Mouse (Mus musculus): Measurements from ENCODE around the gene Mgarp. TPM values are rescaled to one million over a fixed set of nuclear protein-coding genes. Genes with fewer than 3 reads are reported as not detected.

The Mgarp gene
- polyA plus RNA-seq, 1 experiment from 2014 or later, result 1.6 TPM

DNA sequence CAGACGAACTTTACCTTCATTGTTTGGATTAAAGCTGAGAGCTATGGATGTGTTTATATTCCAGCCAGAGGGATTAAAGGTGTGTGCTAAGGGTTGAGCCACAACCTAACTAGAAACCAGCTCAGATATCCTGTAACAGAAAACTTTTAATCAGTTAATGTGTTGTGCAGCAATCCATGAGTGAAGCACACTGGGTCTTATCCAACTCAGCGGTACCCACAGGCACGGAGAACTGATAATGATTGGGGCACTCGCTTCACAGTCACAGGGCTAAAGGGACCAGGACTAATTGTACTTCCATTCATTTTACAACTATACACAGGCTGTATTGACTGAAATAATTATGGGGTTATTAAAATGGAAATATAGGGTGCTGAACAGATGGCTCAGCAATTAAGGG, 29.6 kb downstream of the Mgarp start:
- H3K9ac ChIP-seq (ENCODE audit: low read depth, low read length), result no peak overlapping the region
- H3K4me3 ChIP-seq (ENCODE audit: low read length), result no peak overlapping the region
- H3K4me2 ChIP-seq (replicated peaks; ENCODE audit: low read depth, low read length), result no peak overlapping the region
- no peak overlapping the region for H3K27ac ChIP-seq (ENCODE audit: low read depth, low read length)
- no peaks in the 10 kb centered on the region for H3K36me3 ChIP-seq (ENCODE audit: control insufficient read depth, insufficient read depth, low read length)
- no peaks in the 10 kb centered on the region for H3K4me1 ChIP-seq (ENCODE audit: control insufficient read depth, insufficient read depth, low read length)
- WGBS, result 77% methylated on average over 4 of the region's 4 CpGs
- ATAC-seq (ENCODE audit: low FRiP score, low TSS enrichment), result no peak
- no peaks in the 10 kb centered on the region for H3K27me3 ChIP-seq (ENCODE audit: control insufficient read depth, insufficient read depth, low read length)
- no peaks in the 10 kb centered on the region for H3K9me3 ChIP-seq (ENCODE audit: control insufficient read depth, low read length)

DNA sequence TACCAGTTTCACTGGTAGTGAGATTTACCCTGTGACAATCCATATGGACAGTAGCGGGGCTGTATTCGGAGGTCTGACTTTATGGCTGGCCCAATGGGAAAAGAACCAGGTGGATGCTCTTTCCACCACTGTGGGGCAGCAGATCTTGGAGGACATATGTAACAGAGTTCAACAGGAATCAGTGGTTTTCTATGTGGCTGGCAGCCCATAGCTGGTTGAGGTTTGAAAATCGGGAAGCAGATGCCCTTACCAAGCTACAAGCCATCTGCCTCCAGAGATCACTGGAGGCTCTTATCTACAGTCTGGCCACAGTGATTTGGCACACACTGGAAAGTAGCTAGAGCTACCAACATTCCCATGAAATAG, 31.0 kb downstream of the Mgarp start:
- Histone ChIP-seq H3K9me3 (ENCODE audit: control insufficient read depth, low read length) (no peaks in the 10 kb centered on the region), H3K4me2 (replicated peaks; ENCODE audit: low read depth, low read length) (peak overlapping the region; percentile 83), H3K4me1 (ENCODE audit: control insufficient read depth, insufficient read depth, low read length) (no peaks in the 10 kb centered on the region), H3K27ac (ENCODE audit: low read depth, low read length) (no peak overlapping the region), H3K9ac (ENCODE audit: low read depth, low read length) (peak overlapping the region; percentile 42; the same call in 1 of the 2 replicates), H3K4me3 (ENCODE audit: low read length) (peak overlapping the region; percentile 50; the same call in 1 of the 2 replicates), H3K36me3 (ENCODE audit: control insufficient read depth, insufficient read depth, low read length) (no peaks in the 10 kb centered on the region), H3K27me3 (ENCODE audit: control insufficient read depth, insufficient read depth, low read length) (no peaks in the 10 kb centered on the region)
- ATAC-seq (ENCODE audit: low FRiP score, low TSS enrichment), result no peak
- 9% methylated on average over 3 of the region's 3 CpGs for WGBS

DNA sequence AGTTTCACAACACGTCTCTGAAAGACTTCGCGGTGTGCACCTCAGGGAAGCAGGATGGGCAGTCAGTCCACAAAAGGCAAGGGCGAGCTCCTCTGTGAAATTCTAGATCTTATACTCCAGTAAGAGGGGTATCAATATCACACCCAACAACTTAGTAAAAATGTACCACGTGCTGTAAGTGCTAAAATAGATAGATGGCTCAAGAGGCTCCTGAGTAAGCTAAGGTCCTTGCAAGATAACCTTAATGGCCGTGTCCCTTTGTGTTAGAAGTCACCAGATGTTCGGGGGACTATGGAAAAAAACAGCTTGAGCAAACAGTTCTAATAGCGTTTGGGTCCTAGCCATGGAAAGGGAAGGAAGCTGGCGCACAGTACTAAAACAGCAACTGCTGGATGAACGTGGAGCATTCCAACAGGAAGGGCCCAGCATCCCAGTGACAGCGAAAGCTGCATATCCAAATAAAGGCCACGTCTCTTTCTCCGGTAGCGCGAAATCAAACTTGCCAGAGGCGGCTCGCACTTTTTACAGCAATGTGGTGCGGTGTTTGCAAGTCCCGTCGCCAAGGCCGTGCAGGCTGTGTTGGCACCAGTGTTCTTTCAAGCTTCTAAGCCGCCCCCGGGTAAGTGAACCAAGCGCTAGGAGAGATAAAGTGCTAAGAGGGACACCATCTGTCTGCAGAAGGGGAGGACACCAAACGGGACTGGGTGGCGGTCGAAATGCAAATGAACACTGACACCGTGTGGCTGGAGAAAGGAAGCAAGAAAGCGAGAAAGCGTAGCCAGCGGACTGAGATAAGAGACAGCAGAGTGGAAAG, 31.6 kb downstream of the Mgarp start:
- Histone ChIP-seq H3K27me3 (ENCODE audit: control insufficient read depth, insufficient read depth, low read length) (no peaks in the 10 kb centered on the region), H3K4me2 (replicated peaks; ENCODE audit: low read depth, low read length) (peak overlapping the region; percentile 83), H3K9ac (ENCODE audit: low read depth, low read length) (peak overlapping the region; percentile 42; the same call in 1 of the 2 replicates), H3K27ac (ENCODE audit: low read depth, low read length) (peak overlapping the region; percentile 47; the same call in 1 of the 2 replicates), H3K9me3 (ENCODE audit: control insufficient read depth, low read length) (no peaks in the 10 kb centered on the region), H3K36me3 (ENCODE audit: control insufficient read depth, insufficient read depth, low read length) (no peaks in the 10 kb centered on the region), H3K4me1 (ENCODE audit: control insufficient read depth, insufficient read depth, low read length) (no peaks in the 10 kb centered on the region), H3K4me3 (ENCODE audit: low read length) (peak overlapping the region; percentile 50)
- 4% methylated on average over 31 of the region's 31 CpGs for WGBS
- ATAC-seq (ENCODE audit: low FRiP score, low TSS enrichment), result peak; percentile 89

DNA sequence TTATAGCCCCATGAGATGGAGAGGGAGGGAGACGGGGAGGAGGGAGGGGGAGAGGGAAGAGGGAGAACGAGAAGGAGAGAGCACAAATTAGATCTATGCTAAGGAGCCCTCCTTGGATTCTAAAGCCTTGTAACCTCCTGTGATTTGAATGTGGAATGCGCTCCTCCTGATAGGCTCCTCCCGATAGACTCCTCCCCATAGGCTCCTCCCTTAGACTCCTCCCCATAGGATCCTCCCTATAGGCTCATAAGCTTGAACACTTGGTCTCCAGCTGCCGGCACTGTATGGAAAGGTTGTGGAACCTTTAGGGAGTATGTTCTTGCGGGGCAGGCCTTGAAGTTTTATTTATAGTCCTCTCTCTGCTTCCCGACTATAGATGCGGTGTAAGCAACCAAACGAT, 35.5 kb downstream of the Mgarp start:
- H3K36me3 ChIP-seq (ENCODE audit: control insufficient read depth, insufficient read depth, low read length), result no peaks in the 10 kb centered on the region
- H3K27ac ChIP-seq (ENCODE audit: low read depth, low read length), result no peak overlapping the region
- no peak overlapping the region for H3K4me3 ChIP-seq (ENCODE audit: low read length)
- WGBS, result 18% methylated on average over 9 of the region's 9 CpGs
- H3K9ac ChIP-seq (ENCODE audit: low read depth, low read length), result no peak overlapping the region
- H3K4me2 ChIP-seq (replicated peaks; ENCODE audit: low read depth, low read length), result 0 out of 2 replicates have a peak overlapping the region, but pooled peaks have one; percentile 2
- ATAC-seq (ENCODE audit: low FRiP score, low TSS enrichment), result peak; percentile 34; the same call in 1 of the 2 replicates
- H3K9me3 ChIP-seq (ENCODE audit: control insufficient read depth, low read length), result no peaks in the 10 kb centered on the region
- H3K27me3 ChIP-seq (ENCODE audit: control insufficient read depth, insufficient read depth, low read length), result no peaks in the 10 kb centered on the region
- H3K4me1 ChIP-seq (ENCODE audit: control insufficient read depth, insufficient read depth, low read length), result no peaks in the 10 kb centered on the region

DNA sequence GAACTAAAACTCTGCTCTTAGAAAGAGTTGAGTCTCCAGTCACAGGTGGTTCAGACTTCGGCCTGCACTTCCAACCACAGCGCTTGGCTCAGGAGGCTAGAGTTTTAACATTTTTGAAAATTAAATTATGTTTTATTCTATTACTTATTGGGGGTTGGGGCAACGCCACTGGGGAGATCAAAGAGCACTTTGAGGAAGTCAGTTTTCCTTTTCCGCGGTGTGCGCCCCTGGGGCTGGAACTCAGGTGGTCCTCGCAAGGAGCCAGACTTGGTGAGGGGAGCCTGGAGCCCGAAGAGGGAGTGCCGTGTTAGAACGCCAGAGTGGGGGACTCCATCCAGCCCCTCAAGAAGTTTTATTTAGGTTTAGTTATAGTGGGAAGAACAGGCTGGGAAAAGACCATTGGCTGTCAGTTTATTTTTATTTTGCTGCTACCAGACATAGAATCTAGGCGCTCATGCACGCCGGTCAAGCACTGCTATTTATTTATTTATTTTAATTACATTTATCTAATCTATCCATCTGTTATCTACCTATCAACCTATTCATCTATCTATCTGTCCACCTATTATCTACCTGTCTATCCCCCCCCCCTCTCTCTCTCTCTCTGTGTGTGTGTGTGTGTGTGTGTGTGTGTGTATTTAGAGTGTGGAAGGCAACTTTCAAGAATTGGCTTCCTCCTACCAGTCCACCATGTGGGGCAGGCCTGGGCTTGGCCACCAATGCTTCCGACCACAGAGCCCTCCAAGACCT, 36.8 kb downstream of the Mgarp start:
- peak overlapping the region; percentile 60 for H3K4me3 ChIP-seq (ENCODE audit: low read length)

DNA sequence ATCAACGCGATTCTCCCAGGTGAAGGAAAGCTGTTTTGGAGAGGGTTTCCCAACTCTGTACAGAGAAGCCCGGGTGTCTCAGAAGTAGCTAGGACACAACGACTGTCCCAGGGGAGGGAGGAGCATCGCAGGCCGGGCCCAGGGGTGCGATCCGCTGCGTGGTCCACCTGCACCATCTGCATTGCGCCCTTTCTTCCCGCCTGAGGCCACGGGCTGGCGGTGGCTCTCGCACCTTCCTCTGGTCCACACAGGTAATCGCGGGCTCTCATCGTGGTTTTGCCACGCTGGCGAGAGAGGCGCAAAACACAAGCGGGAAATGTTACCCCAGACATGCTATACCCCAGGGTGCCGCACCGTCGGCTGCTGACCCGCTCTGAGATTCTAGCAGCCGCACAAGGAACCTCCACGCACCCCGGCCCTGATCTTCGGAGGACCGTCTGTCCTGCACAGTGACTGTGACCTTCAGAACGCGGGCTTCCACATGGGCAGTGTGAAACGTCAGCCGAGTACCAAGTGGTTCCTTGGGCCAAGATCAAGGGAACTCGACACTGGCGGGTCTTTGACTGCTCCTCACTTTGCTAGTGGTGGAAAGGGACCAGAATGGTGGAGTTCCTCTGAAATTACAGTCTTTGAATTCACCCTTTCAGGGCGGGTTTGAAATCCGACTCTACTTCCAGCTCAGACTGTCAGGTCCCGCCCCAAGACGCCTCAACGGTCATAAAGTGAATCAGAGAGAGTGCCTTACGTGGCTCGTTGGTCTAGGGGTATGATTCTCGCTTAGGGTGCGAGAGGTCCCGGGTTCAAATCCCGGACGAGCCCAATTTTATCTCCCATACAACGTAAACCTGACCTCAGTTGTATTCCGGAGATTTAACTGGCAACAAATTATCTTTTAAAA, 37.6 kb downstream of the Mgarp start:
- peak overlapping the region; percentile 60 for H3K4me3 ChIP-seq (ENCODE audit: low read length)
- no peaks in the 10 kb centered on the region for H3K9me3 ChIP-seq (ENCODE audit: control insufficient read depth, low read length)
- no peaks in the 10 kb centered on the region for H3K36me3 ChIP-seq (ENCODE audit: control insufficient read depth, insufficient read depth, low read length)
- no peaks in the 10 kb centered on the region for H3K4me1 ChIP-seq (ENCODE audit: control insufficient read depth, insufficient read depth, low read length)
- H3K4me2 ChIP-seq (replicated peaks; ENCODE audit: low read depth, low read length), result peak overlapping the region; percentile 68
- no peaks in the 10 kb centered on the region for H3K27me3 ChIP-seq (ENCODE audit: control insufficient read depth, insufficient read depth, low read length)
- H3K9ac ChIP-seq (ENCODE audit: low read depth, low read length), result peak overlapping the region; percentile 42
- ATAC-seq (ENCODE audit: low FRiP score, low TSS enrichment), result peak; percentile 82
- peak overlapping the region; percentile 20; the same call in 1 of the 2 replicates for H3K27ac ChIP-seq (ENCODE audit: low read depth, low read length)
- WGBS, result under 1% methylated on average over 50 of the region's 50 CpGs

More for the DNA sequence above, 36.8 kb downstream of the Mgarp start:
- no peaks in the 10 kb centered on the region for H3K9me3 ChIP-seq (ENCODE audit: control insufficient read depth, low read length)
- H3K4me1 ChIP-seq (ENCODE audit: control insufficient read depth, insufficient read depth, low read length), result no peaks in the 10 kb centered on the region
- no peaks in the 10 kb centered on the region for H3K27me3 ChIP-seq (ENCODE audit: control insufficient read depth, insufficient read depth, low read length)
- ATAC-seq (ENCODE audit: low FRiP score, low TSS enrichment), result no peak
- no peak overlapping the region for H3K9ac ChIP-seq (ENCODE audit: low read depth, low read length)
- H3K27ac ChIP-seq (ENCODE audit: low read depth, low read length), result no peak overlapping the region
- 23% methylated on average over 14 of the region's 14 CpGs for WGBS
- H3K4me2 ChIP-seq (replicated peaks; ENCODE audit: low read depth, low read length), result peak overlapping the region; percentile 68
- no peaks in the 10 kb centered on the region for H3K36me3 ChIP-seq (ENCODE audit: control insufficient read depth, insufficient read depth, low read length)

DNA sequence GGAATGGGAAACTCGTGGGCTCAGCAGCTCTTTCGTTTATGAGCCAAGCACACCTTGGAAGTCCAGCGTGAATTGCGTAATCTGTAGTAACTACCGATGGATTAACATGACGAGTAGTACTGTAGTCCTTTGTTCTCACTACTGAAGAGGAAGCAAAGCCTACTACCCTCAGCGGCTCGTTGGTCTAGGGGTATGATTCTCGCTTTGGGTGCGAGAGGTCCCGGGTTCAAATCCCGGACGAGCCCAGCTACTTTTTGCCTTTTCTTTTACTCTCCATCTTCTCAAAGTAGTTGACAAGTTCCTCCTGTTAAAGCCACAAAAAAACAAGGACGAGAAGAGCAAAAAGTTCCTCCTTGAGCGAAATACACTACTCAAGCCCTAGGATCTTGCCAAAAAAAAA, 38.4 kb downstream of the Mgarp start:
- Histone ChIP-seq H3K27ac (ENCODE audit: low read depth, low read length) (no peak overlapping the region), H3K4me2 (replicated peaks; ENCODE audit: low read depth, low read length) (peak overlapping the region; percentile 68), H3K27me3 (ENCODE audit: control insufficient read depth, insufficient read depth, low read length) (no peaks in the 10 kb centered on the region), H3K4me1 (ENCODE audit: control insufficient read depth, insufficient read depth, low read length) (no peaks in the 10 kb centered on the region), H3K4me3 (ENCODE audit: low read length) (peak overlapping the region; percentile 60), H3K9ac (ENCODE audit: low read depth, low read length) (no peak overlapping the region), H3K9me3 (ENCODE audit: control insufficient read depth, low read length) (no peaks in the 10 kb centered on the region), H3K36me3 (ENCODE audit: control insufficient read depth, insufficient read depth, low read length) (no peaks in the 10 kb centered on the region)
- under 1% methylated on average over 15 of the region's 15 CpGs for WGBS
- peak; percentile 37 for ATAC-seq (ENCODE audit: low FRiP score, low TSS enrichment)

DNA sequence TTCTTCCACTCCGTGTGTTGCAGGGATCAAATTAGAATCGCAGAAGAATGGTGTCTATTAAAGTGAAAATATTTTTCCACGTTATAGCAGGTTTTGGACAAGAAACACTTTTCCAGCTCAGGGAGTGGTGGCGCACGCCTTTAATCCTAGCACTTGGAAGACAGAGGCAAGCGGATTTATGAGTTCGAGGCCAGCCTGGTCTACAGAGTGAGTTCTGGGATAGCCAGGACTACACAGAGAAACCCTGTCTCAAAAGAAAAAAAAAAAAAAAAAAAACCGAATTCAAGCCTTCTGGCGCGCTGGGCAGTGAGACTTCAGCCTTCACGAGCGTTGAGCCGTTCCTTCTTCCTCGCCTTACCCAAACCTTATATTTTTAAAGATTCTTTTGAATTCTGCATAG, 38.9 kb downstream of the Mgarp start:
- no peaks in the 10 kb centered on the region for H3K27me3 ChIP-seq (ENCODE audit: control insufficient read depth, insufficient read depth, low read length)
- no peaks in the 10 kb centered on the region for H3K9me3 ChIP-seq (ENCODE audit: control insufficient read depth, low read length)
- no peak overlapping the region for H3K9ac ChIP-seq (ENCODE audit: low read depth, low read length)
- WGBS, result 9% methylated on average over 14 of the region's 14 CpGs
- peak overlapping the region; percentile 60 for H3K4me3 ChIP-seq (ENCODE audit: low read length)
- H3K4me1 ChIP-seq (ENCODE audit: control insufficient read depth, insufficient read depth, low read length), result no peaks in the 10 kb centered on the region
- ATAC-seq (ENCODE audit: low FRiP score, low TSS enrichment), result no peak
- H3K27ac ChIP-seq (ENCODE audit: low read depth, low read length), result no peak overlapping the region
- peak overlapping the region; percentile 68 for H3K4me2 ChIP-seq (replicated peaks; ENCODE audit: low read depth, low read length)
- H3K36me3 ChIP-seq (ENCODE audit: control insufficient read depth, insufficient read depth, low read length), result no peaks in the 10 kb centered on the region

Data from kidney, embryonic 14.5 days (tissue).